Mouse (Mus musculus) Patski (cell line): ENCODE measurements around the gene Trcg1. TPM values are rescaled to one million over a fixed set of nuclear protein-coding genes. Genes with fewer than 3 reads are reported as not detected.
"Not testable (repeated sequence)": the region's sequence is repeated elsewhere in the genome, so short reads cannot be mapped to it uniquely, and the experiment has no call there.

ENCODE experiments used
- ATAC-seq: fragments of 100-300 bp; one replicate; pipeline ENCODE4 v1.8.0; 2021
- CTCF ChIA-PET: fragments of 350-600 bp; sonication (Branson Sonifier 250); formaldehyde crosslinking; loops from one replicate; lab custom pipeline; 2022; ENCODE audit warnings: inconsistent platforms; lab: Charles Lee
- POLR2A ChIA-PET: fragments of 350-600 bp; sonication (Branson Sonifier 250); formaldehyde crosslinking; loops from one replicate; lab custom pipeline; 2022; ENCODE audit warnings: antibody characterized with exemption, inconsistent platforms; lab: Charles Lee
- DNase-seq: peaks from one replicate; pipeline ENCODE4 v3.0.0-alpha.2; 2011; ENCODE audit warnings: low read depth, low spot score
- H3K27me3 ChIP-seq: fragments of 371-371 bp; one replicate; pipeline ENCODE4 v1.5.1; 2021
- CTCF ChIP-seq: fragments of 100-300 bp; IDR thresholded peaks from one replicate; pipeline ENCODE4 v1.5.1; 2021
- in situ Hi-C: fragments of 300-500 bp; cut with MboI; formaldehyde crosslinking; loops from 3 replicates; pipeline ENCODE4 v1.11.1; 2018; ENCODE audit warnings: low pct_unique_long_range_greater_than_20kb, mixed read lengths
- polyA plus RNA-seq: library from polyadenylated mRNA; unstranded; gene quantifications from one replicate; pipeline ENCODE4 v1.2.3, GENCODE M21; 2021

Gene Trcg1
- not detected for polyA plus RNA-seq

DNA sequence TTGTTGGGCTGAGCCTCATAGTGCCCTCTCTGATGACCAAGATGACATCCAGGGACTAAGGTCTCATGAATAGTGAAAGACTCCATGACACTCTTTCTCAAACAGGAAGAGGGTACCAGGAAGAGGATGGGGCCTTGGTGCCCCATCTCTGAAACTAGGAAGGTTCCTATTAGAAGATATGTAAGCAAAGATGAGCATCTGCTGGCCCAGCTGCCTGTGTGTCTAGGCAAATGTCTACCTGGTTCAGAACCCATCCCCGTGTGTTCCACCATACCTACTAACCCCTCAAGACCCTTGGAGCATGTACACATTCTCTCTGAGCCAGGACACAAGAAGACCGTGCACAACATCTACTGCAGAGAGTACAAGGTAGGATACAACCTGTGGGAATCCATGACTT is at the start of gene Trcg1:
TSS of gene Trcg1 (plus strand) at position 301 of the 400 bp plus-strand sequence.
- H3K27me3 ChIP-seq = no peaks in the 10 kb centered on the region
- in situ Hi-C loops = loop anchor here (10.0 kb wide), 1 partner anchor 161 kb away; the partner anchor contains the start of gene Sin3a
- POLR2A ChIA-PET = no interaction called here

DNA sequence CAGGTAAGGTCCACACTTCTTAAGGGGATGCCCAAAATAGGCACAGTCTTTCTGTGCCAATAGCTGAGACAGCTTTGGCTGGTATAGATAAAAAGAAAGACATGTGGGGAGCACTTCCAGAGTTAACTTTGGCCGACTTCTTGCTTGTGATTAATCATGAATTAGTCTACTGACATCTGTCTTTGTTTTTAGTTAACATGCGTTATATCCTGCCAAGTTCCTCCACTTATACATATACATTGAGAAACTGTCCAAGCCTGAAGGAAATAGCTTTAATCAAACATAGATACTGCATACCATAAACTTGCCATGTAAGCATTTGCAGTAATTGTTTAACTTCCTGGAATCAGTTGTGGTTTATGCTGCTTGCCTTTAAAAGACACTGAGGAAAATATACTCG is 39.6 kb upstream of the Trcg1 start:
- POLR2A ChIA-PET = no interaction called here
- peaks cover 30% of the 10 kb centered on the region for H3K27me3 ChIP-seq
- no peak for TF ChIP-seq CTCF
- in situ Hi-C loops = no loop called here
- CTCF ChIA-PET = no interaction called here
- DNase-seq = no peak
- no peak for ATAC-seq

More for the DNA sequence above, at the start of gene Trcg1:
- no peak for ATAC-seq
- CTCF ChIA-PET = no interaction called here
- no peak for TF ChIP-seq CTCF
- no peak for DNase-seq

DNA sequence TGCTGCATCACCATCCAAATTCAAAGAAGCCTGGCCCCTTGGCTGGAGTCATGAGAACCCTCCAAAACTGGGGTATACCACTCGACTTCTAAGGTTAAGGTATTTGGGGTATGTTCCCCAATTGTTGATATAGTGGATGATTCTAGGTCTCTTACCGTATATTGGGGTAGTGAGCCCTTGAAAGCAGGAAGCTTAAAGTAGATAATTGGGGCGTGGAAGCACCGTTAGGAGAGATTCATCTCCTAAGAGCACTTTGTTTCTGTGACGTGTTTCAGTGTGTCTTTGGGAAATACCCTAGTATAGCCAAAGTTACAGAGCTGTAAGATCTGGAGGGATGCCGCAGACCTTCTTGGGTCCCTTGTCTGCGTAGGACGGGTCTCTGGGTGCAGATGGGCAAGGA is 38.9 kb upstream of the Trcg1 start:
- no peak for TF ChIP-seq CTCF
- ChIA-PET POLR2A (no interaction called here), CTCF (no interaction called here)
- H3K27me3 ChIP-seq = peaks cover 25% of the 10 kb centered on the region
- ATAC-seq (no peak), DNase-seq (no peak)
- in situ Hi-C loops = no loop called here

DNA sequence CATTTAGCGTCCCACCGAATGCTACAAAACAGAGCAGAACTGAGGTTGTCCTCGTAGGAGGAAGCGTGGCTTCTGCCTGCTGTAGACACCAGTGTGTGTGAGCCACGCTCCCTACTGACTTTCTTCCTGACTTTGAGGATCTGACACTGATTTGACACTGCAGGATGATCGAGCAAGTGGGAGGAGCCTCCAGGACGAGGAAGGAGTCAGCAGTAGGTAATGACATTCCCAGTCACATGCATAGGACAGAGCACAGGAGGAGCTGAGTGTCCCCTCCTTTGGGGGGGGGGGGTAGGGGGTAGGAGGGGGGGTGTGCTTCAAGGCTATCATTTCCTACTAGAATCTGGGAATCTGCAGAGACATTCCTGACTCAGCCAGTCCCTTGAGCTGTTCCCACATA is 33.4 kb upstream of the Trcg1 start:
- CTCF ChIA-PET = interaction anchor here (1.5 kb wide), 1 partner anchor 16 kb away, joined by 3 read pairs; no protein-coding TSS in a partner anchor
- peaks cover 3% of the 10 kb centered on the region for H3K27me3 ChIP-seq
- ATAC-seq (no peak), DNase-seq (no peak)
- in situ Hi-C loops = no loop called here
- POLR2A ChIA-PET = no interaction called here
- no peak for TF ChIP-seq CTCF

DNA sequence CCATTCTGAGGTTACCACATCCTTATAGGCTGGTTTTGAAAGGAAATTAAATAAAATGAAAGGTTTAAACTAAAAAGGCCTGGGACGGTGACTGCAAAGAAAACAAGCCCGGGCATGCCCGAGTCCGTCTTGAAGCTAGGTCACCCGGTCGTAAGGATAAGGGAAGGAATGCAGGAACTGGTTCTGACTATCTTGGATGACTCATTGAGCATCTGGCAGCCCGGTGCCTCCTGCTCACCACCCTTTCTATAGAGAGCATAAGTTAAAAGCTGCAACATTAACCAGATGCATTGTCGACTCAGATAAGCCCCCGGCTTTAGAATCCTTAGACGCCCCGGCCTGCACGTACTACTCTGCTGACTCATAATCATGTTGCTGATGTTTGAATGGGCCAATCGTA is 32.8 kb upstream of the Trcg1 start:
- CTCF ChIA-PET, ATAC-seq, POLR2A ChIA-PET, H3K27me3 ChIP-seq, DNase-seq, in situ Hi-C loops: not testable (repeated sequence)

DNA sequence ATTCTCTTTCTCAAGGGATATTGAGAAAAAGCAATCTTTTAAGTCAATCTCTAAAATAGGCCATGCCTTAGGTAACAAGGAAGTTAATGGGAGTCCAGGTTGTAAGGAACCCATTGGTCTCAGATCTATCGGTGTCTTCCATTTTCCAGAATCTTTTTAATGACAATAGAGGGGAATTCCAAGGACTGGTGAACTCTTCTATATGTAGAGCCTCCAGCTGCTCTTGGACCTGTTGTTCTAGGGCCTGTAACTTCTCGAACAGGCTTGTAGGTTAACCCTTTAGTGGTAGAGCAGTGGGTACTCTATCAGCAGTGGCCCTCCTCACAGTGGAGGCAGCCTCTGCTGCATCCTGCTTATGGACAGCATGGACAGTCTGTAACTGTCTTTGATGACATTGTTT is 29.5 kb upstream of the Trcg1 start:
- POLR2A ChIA-PET = no interaction called here
- DNase-seq (no peak), ATAC-seq (no peak)
- in situ Hi-C loops = loop anchor here (5.0 kb wide), 1 partner anchor 315 kb away; the partner anchor contains the start of gene Cox5a
- no peaks in the 10 kb centered on the region for H3K27me3 ChIP-seq
- CTCF ChIA-PET = no interaction called here
- TF ChIP-seq CTCF = no peak

DNA sequence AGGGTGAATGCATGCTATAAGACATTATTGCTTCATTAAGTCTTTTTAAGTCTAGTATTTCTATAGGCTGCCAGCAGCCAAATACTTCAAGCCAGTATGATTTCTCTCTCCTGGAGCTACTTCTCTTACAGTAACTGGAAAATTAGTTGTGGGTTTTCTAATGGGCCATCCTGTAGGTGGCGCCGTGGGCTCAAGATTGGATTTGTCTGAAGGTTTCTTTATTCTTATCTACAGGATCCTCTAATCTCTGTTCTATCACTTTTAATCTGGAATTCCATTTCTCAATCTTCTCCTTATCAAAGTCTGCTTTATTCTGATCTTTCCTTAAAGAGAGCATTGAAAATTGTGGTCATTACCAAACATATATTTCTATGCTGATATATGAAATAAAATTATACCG is 27.0 kb upstream of the Trcg1 start:
- ChIA-PET CTCF (interaction anchor here (0.7 to 1.9 kb wide), 6 partner anchors 11 to 229 kb away, joined by 3 to 5 read pairs (median 3); no protein-coding TSS in a partner anchor), POLR2A (interaction anchor here (1.2 kb wide), 1 partner anchor 225 kb away, joined by 3 read pairs; no protein-coding TSS in a partner anchor)
- ATAC-seq (no peak), DNase-seq (no peak)
- peak; percentile 79 for TF ChIP-seq CTCF
- in situ Hi-C loops = loop anchor here (5.0 kb wide), 1 partner anchor 313 kb away; the partner anchor contains the start of gene Cox5a
- H3K27me3 ChIP-seq = no peaks in the 10 kb centered on the region

DNA sequence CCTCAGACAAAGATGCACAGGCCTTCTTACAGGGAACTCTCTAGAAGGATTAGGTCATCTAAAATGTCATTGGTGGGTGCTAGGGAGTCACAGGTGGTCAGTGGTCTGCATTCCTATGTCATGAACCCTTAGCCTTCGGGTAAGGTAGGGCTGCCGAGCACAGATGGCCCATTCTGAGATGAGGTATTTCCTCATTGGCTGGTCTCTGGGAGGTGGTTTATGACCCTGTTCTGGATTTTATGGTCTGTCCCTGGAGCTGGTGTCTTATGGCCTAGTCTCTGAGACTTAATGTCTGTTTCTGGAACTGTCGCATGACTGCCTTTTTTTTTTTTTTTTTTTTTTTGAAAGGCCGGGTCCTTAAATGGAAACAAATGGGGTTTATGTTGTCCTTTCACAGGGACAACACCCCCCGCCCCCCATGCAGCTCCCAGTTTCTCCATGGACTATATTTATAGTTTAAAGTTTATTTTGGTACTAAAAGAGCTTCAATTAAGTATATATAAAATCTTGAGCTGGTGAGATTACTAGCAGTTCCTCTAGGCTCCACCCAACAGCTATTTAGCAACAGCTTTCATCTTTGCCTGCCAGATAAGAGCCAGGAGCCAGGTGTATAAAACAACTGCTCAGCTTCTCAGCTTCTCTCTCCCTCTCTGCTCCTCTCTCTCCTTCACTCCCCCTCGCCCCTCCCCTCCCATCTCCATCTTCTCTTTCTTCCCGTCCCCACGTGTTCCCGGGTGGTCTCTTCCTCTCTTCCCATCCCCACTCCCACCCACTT is 23.7 kb upstream of the Trcg1 start:
- TF ChIP-seq CTCF = no peak
- in situ Hi-C loops = loop anchor here (10.0 kb wide), 2 partner anchors 158 to 318 kb away; no protein-coding TSS in a partner anchor
- ChIA-PET CTCF (interaction anchor here (1.1 kb wide), 1 partner anchor 8 kb away, joined by 3 read pairs; no protein-coding TSS in a partner anchor), POLR2A (interaction anchor here (0.7 to 1.2 kb wide), 2 partner anchors 29 to 224 kb away, joined by 3 to 7 read pairs; no protein-coding TSS in a partner anchor)
- no peaks in the 10 kb centered on the region for H3K27me3 ChIP-seq
- ATAC-seq = peak; percentile 51
- no peak for DNase-seq

DNA sequence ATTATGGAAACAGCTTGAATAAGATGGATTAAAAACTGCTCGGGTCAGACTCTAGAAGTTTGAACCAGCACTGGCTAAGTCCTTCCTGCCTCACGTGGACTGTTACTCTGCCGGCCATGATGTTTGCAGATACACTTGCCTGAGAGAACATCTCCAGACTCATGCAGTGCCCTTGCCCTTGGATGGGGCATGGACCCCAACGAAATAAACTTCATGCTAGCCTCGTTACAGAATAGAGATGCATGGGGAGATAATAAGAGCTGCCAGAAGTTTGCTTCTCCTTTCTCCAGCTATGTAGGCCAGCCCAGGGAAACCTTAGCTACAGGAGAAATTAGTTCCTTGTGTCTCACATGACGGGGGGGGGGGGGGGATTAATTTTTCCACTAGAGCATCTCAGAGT is 21.9 kb upstream of the Trcg1 start:
- in situ Hi-C loops = loop anchor here (10.0 kb wide), 2 partner anchors 160 to 320 kb away; no protein-coding TSS in a partner anchor
- H3K27me3 ChIP-seq = no peaks in the 10 kb centered on the region
- ChIA-PET POLR2A (interaction anchor here (0.5 kb wide), 1 partner anchor 302 kb away, joined by 3 read pairs; no protein-coding TSS in a partner anchor), CTCF (no interaction called here)
- DNase-seq (no peak), ATAC-seq (no peak)
- TF ChIP-seq CTCF = no peak

DNA sequence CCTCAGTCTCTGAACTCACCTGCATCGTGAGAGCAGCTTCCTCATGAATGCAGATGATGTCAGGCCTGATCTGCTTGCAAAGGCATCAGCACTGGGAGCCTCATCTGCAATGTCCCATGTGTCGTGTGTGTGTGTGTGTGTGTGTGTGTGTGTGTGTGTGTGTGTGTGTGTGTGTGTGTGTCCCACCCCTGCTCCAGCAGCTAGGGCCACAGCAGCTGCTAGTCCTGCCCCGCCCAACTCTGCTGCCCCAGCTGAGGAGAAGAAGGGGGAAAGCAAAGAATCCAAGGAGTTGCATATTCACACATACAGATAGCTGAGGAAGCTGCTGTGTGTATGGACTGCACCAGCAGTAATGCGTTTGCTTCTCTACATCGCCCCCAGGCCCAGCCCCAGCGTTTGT is 19.1 kb upstream of the Trcg1 start:
- no peak for TF ChIP-seq CTCF
- ChIA-PET POLR2A (no interaction called here), CTCF (no interaction called here)
- no peak for DNase-seq
- ATAC-seq = no peak
- in situ Hi-C loops = loop anchor here (10.0 kb wide), 2 partner anchors 162 to 322 kb away; no protein-coding TSS in a partner anchor
- no peaks in the 10 kb centered on the region for H3K27me3 ChIP-seq

DNA sequence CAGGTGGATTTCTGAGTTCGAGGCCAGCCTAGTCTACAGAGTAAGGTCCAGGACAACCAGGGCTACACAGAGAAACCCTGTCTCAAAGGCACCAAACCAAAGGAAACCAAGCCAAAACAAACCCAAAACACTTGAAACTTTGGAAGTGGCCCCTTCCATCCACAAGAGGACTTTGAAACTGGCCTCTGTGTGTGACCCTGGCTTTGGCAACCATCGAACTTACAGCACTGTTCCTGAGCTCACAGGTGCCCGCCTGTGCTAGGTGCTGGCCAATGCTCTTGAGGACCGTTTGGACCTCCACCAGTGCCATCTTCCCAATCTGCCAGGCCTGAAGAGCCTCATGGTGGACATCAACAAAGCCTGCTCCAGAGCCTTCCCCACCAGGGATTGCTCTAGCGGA is 17.6 kb upstream of the Trcg1 start:
- ChIA-PET CTCF (interaction anchor here (1.5 kb wide), 1 partner anchor 34 kb away, joined by 4 read pairs; no protein-coding TSS in a partner anchor), POLR2A (no interaction called here)
- ATAC-seq (no peak), DNase-seq (no peak)
- no peaks in the 10 kb centered on the region for H3K27me3 ChIP-seq
- in situ Hi-C loops = loop anchor here (10.0 kb wide), 2 partner anchors 164 to 324 kb away; no protein-coding TSS in a partner anchor
- no peak for TF ChIP-seq CTCF
